Mouse (Mus musculus): Measurements from ENCODE around the gene Tmem200b.

DNA sequence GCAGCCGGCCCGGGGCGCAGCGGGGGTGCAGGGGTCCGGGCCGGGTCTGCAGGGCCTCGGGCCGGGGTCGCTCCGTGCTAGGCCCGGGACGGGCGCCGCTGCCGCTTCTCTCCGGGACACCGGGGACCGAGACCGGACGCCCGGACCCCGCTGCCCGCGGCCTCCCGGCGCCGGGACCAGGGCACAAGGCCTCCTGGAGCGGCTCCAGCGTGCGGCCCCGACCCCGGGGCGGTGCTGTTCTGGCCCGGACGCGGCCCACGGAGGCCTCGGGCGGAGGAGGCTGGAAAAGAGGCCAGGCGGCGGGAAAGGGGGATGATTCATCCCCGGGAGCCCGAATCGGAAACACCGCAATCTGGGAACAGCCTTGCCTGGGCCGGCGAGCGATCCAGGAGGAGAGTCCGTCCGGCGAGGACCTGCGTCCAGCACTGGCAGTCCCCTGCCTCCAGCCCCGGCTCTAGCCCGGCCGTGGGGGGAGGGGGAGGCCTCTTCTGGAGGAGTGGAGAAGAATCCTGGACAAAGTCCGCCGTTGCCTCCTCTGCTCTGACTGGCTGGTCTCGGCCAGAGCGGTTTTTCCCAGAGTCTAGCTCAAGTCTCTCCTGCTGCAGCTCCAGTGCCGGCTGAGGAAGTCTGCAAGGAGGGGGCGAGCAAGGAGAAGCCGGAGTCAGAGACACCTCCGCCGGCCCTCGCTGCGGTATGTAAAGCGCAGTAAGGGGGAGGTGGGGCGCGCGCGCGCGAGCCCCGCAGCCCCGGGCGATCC lies 798 bp upstream of the Tmem200b start:
- no peak for TF ChIP-seq MAFK (IDR thresholded peaks at IDR 0.05; ENCODE audit: insufficient read depth, low read depth, low read length)
- TF ChIP-seq ZC3H11A (IDR thresholded peaks at IDR 0.05; ENCODE audit: borderline replicate concordance, low read depth, low read length): no peak
- no peak for TF ChIP-seq ZNF384 (IDR thresholded peaks at IDR 0.05; ENCODE audit: low read depth, low read length)
- TF ChIP-seq HCFC1 (IDR thresholded peaks at IDR 0.05; ENCODE audit: borderline replicate concordance, insufficient read depth, low read length): no peak
